Mouse (Mus musculus) forebrain, embryonic 12.5 days (tissue): ENCODE data around the gene D230025D16Rik. TPM values are rescaled to one million over a fixed set of nuclear protein-coding genes. Genes with fewer than 3 reads are reported as not detected.

ENCODE experiments used
- ATAC-seq: fragments of 200-750 bp; cut with Nextera tagmentation; 2 replicates; pipeline ENCODE4 v1.8.0; 2017; ENCODE audit warnings: moderate TSS enrichment; ENCODE audit not compliant: low FRiP score
- H3K27ac ChIP-seq: fragments of 300-500 bp; sonication (generic); 2 replicates; pipeline ENCODE4 v1.5.1; 2016; ENCODE audit warnings: mild to moderate bottlenecking
- H3K27me3 ChIP-seq: fragments of 300-500 bp; sonication (generic); 2 replicates; pipeline ENCODE4 v1.6.1; 2016; ENCODE audit warnings: mild to moderate bottlenecking
- H3K36me3 ChIP-seq: fragments of 300-500 bp; sonication (generic); replicated peaks from 2 replicates; pipeline ENCODE4 v1.6.1; 2016; ENCODE audit warnings: mild to moderate bottlenecking
- H3K4me1 ChIP-seq: fragments of 300-500 bp; sonication (generic); 2 replicates; pipeline ENCODE4 v1.6.1; 2016
- H3K4me2 ChIP-seq: fragments of 300-500 bp; sonication (generic); 2 replicates; pipeline ENCODE4 v1.6.1; 2016; ENCODE audit warnings: mild to moderate bottlenecking, moderate library complexity
- H3K4me3 ChIP-seq: fragments of 300-500 bp; sonication (generic); replicated peaks from 2 replicates; pipeline ENCODE4 v1.5.1; 2016; ENCODE audit warnings: mild to moderate bottlenecking
- H3K9ac ChIP-seq: fragments of 300-500 bp; sonication (generic); 2 replicates; pipeline ENCODE4 v1.6.1; 2016; ENCODE audit warnings: mild to moderate bottlenecking
- H3K9me3 ChIP-seq: fragments of 300-500 bp; sonication (generic); 2 replicates; pipeline ENCODE4 v1.6.1; 2016
- WGBS: fragments of 180-500 bp; shearing (Covaris S2); methylation state at CpG from one replicate; pipeline ENCODE4 v1.1.7; 2016; 5-methylcytosine and 5-hydroxymethylcytosine counted together
- polyA plus RNA-seq: library from polyadenylated mRNA; unstranded; fragments of >200 nt; fragmentation: Nextera tagmentation; extraction: Ambion mirVana; gene quantifications from 2 replicates; pipeline ENCODE4 v1.2.1, GENCODE M21; 2016

D230025D16Rik gene
- polyA plus RNA-seq, 1 experiment from 2014 or later = 26.5 TPM

- H3K27me3 ChIP-seq = peaks cover 97% of the 10 kb centered on the region
- no peak overlapping the region for H3K27ac ChIP-seq
- ATAC-seq = peak; percentile 71
- 2% methylated on average over 30 of the region's 30 CpGs for WGBS
- H3K9me3 ChIP-seq = no peaks in the 10 kb centered on the region
- H3K4me3 ChIP-seq = peak overlapping the region; percentile 42
- H3K36me3 ChIP-seq = peaks cover 10% of the 10 kb centered on the region; the same call in 1 of the 2 replicates
- peak overlapping the region; percentile 68 for H3K4me2 ChIP-seq
- peaks cover 29% of the 10 kb centered on the region for H3K4me1 ChIP-seq
- H3K9ac ChIP-seq = peak overlapping the region; percentile 62
Observed at GRCm38 (mm10) chr8:105276292-105277120, 51.6 kb downstream of the D230025D16Rik start.

DNA sequence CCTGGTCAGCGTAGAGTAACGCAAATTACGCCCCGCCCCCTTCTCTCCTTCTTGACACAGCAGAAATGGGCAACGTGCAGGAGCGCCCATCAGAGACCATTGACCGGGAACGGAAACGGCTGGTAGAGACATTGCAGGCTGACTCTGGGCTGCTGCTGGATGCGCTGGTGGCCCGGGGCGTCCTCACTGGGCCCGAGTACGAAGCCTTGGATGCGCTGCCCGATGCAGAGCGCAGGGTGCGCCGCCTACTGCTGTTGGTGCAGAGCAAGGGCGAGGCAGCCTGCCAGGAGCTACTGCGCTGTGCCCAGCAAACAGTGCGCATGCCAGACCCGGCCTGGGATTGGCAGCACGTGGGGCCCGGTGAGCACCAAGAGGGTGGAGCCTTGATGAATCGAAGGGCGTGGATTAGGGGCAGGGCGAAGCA lies 54.0 kb downstream of the D230025D16Rik start:
- peaks cover 84% of the 10 kb centered on the region for H3K27me3 ChIP-seq
- H3K4me2 ChIP-seq = peak overlapping the region; percentile 50
- H3K4me1 ChIP-seq = peaks cover 29% of the 10 kb centered on the region
- H3K36me3 ChIP-seq = peaks cover 30% of the 10 kb centered on the region
- 2% methylated on average over 28 of the region's 28 CpGs for WGBS
- H3K9ac ChIP-seq = peak overlapping the region; percentile 34
- H3K27ac ChIP-seq = no peak overlapping the region
- H3K9me3 ChIP-seq = no peaks in the 10 kb centered on the region
- H3K4me3 ChIP-seq = peak overlapping the region; percentile 24
- peak; percentile 53 for ATAC-seq

GRCm38 (mm10) chr8:105280567-105280966 lies 55.6 kb downstream of the D230025D16Rik start:
- ATAC-seq = no peak
- H3K4me3 ChIP-seq = no peak overlapping the region
- H3K4me1 ChIP-seq = peaks cover 28% of the 10 kb centered on the region
- peaks cover 68% of the 10 kb centered on the region for H3K27me3 ChIP-seq
- H3K9me3 ChIP-seq = no peaks in the 10 kb centered on the region
- WGBS = 61% methylated on average over 3 of the region's 3 CpGs
- no peak overlapping the region for H3K9ac ChIP-seq
- H3K4me2 ChIP-seq = no peak overlapping the region
- H3K36me3 ChIP-seq = peaks cover 42% of the 10 kb centered on the region
- H3K27ac ChIP-seq = no peak overlapping the region

- ATAC-seq = no peak
- 90% methylated on average over 12 of the region's 12 CpGs for WGBS
- Histone ChIP-seq H3K36me3 (peaks cover 44% of the 10 kb centered on the region), H3K9ac (no peak overlapping the region), H3K27me3 (peaks cover 55% of the 10 kb centered on the region), H3K27ac (no peak overlapping the region), H3K9me3 (no peaks in the 10 kb centered on the region), H3K4me3 (no peak overlapping the region), H3K4me2 (no peak overlapping the region), H3K4me1 (peaks cover 27% of the 10 kb centered on the region)
Observed at GRCm38 (mm10) chr8:105281821-105282220, 56.9 kb downstream of the D230025D16Rik start.

DNA sequence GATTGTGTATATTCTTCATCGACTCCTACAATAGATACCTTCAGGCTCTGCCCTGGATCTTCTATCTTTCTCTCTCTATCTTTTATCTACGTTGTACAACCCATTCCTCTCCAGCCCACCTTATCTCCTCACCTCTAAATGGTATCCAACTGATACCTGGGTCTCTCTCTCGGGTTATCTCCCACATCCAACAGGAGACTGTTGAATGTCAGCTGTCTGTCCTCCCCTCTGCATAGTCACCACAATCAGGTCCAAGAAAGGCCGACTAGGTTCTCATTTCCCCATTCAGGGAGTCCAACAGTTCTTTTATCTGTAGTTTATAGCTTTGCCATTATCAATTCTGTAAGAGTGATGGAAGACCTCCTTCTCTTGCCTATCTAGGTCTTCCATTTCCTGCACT lies 57.3 kb downstream of the D230025D16Rik start:
- 91% methylated on average over 4 of the region's 4 CpGs for WGBS
- H3K4me3 ChIP-seq = no peak overlapping the region
- no peak overlapping the region for H3K9ac ChIP-seq
- peaks cover 44% of the 10 kb centered on the region for H3K36me3 ChIP-seq
- H3K4me2 ChIP-seq = no peak overlapping the region
- peaks cover 28% of the 10 kb centered on the region for H3K4me1 ChIP-seq
- no peak overlapping the region for H3K27ac ChIP-seq
- peaks cover 51% of the 10 kb centered on the region for H3K27me3 ChIP-seq
- H3K9me3 ChIP-seq = no peaks in the 10 kb centered on the region
- ATAC-seq = no peak

GRCm38 (mm10) chr8:105283074-105283473 lies 58.1 kb downstream of the D230025D16Rik start:
- H3K9ac ChIP-seq = no peak overlapping the region
- WGBS = 26% methylated on average over 23 of the region's 23 CpGs
- H3K36me3 ChIP-seq = peaks cover 44% of the 10 kb centered on the region

DNA sequence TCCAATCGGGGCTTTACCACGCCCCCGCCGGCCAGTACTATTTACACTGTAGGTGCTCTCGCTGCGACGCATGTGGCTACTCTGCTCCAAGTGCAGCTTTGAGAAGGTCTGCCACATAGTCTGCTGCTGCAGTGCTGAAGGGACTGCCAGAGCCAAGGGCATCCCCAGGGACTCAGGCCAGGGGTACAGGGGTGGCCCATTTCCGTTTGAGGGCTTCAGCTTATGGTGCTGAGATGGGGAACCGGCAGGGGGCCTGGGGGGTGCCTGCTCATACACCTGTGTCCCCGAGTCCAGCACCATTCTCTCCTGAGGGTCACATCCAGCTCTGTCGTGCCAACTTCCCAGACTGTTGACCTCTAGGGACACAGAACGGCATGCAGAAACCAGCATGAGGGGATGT lies 60.6 kb downstream of the D230025D16Rik start:
- Histone ChIP-seq H3K4me2 (no peak overlapping the region; the same call in 1 of the 2 replicates), H3K27ac (no peak overlapping the region), H3K27me3 (peaks cover 27% of the 10 kb centered on the region), H3K4me3 (no peak overlapping the region), H3K36me3 (peaks cover 39% of the 10 kb centered on the region), H3K9ac (no peak overlapping the region), H3K9me3 (no peaks in the 10 kb centered on the region), H3K4me1 (peaks cover 45% of the 10 kb centered on the region)
- 50% methylated on average over 12 of the region's 12 CpGs for WGBS
- no peak for ATAC-seq

More at GRCm38 (mm10) chr8:105283074-105283473, 58.1 kb downstream of the D230025D16Rik start:
- Histone ChIP-seq H3K9me3 (no peaks in the 10 kb centered on the region), H3K4me3 (no peak overlapping the region), H3K4me2 (no peak overlapping the region), H3K4me1 (peaks cover 36% of the 10 kb centered on the region), H3K27ac (no peak overlapping the region), H3K27me3 (peaks cover 43% of the 10 kb centered on the region)
- ATAC-seq = peak; percentile 10; the same call in 1 of the 2 replicates

DNA sequence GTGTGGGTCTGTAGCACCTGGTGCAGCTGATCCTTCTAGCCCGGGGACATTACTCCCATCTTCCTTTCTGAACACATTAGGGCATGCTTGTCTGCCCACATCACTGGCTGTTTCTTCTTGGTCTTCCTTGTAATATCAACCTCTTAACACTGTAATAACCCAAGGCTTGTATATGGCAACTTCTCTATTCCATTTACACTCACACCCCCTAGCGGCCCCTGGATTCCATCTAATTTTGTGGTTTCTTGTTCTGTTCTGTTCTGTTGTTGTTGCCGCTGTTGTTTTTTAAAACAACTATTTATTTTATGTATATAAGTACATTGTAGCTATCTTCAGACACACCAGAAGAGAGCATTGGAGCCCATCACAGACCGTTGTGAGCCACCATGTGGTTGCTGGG lies 62.0 kb downstream of the D230025D16Rik start:
- H3K36me3 ChIP-seq = peaks cover 30% of the 10 kb centered on the region
- H3K4me1 ChIP-seq = peaks cover 49% of the 10 kb centered on the region
- 0 out of 2 replicates have a peak overlapping the region, but pooled peaks have one; percentile 11 for H3K4me2 ChIP-seq
- H3K27me3 ChIP-seq = peaks cover 25% of the 10 kb centered on the region
- H3K9ac ChIP-seq = no peak overlapping the region
- H3K27ac ChIP-seq = no peak overlapping the region
- H3K4me3 ChIP-seq = no peak overlapping the region
- WGBS = 86% methylated on average over 4 of the region's 4 CpGs
- ATAC-seq = no peak
- H3K9me3 ChIP-seq = no peaks in the 10 kb centered on the region

DNA sequence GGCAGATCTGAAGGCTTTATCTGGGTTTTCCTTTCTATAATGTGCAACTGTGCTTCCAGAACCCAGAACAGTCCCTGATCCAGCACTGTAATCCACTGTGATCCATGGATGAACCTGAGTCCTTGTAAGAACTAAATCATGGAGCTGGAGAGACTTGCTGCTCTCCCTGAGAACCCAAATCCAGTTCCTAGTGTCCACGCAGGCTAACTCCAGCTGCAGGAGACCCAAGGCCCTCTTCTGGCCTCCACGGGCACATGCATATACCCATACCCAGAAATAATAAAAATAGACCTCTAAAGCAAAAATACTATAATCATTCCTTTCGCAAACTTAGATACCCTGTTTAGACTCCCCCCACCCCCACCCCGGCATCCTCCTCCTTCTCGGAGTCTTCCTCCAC lies 63.3 kb downstream of the D230025D16Rik start:
- Histone ChIP-seq H3K27me3 (peaks cover 30% of the 10 kb centered on the region), H3K4me1 (peaks cover 49% of the 10 kb centered on the region)

DNA sequence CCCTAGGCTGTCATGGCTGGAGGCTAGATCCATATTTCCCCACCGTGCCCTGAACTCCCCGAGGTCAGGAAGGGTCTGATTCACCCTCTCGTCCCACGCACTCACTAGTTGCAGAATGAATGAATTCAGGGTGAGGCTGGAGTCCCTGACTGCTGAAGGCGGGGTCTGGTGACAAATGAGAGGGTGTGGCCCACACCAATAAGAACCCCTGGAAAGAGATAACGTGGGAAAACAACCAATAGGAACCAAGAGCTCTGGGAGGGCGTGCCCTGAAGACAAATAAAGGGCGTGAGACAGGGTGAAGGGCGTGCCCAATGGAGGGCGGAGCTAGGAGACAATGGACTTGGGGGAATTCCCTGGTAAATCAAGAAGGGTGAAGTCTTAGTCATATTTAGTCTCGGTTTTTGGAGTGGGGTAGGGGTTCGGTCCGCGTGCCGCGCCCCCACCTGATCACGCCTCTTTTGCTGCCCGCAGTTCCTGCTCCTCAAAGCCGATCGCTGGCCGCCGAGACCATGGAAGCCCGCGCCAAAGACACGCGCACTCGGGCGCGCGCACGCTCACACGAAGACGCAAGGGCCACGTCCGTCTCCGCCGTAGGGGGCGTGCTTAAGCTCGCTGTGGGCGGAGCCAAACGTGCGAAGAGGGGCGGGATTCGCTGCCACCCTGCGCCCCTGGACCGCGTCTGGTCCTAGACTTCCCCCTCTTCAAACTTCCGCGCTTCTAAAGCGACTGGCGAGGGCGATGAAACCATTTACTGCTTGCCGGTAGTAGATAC lies 64.2 kb downstream of the D230025D16Rik start:
- Histone ChIP-seq H3K4me3 (peak overlapping the region; percentile 54), H3K4me2 (peak overlapping the region; percentile 80), H3K27ac (peak overlapping the region; percentile 90), H3K27me3 (peaks cover 31% of the 10 kb centered on the region), H3K4me1 (peaks cover 49% of the 10 kb centered on the region), H3K9ac (peak overlapping the region; percentile 61), H3K36me3 (peaks cover 14% of the 10 kb centered on the region), H3K9me3 (no peaks in the 10 kb centered on the region)
- WGBS = under 1% methylated on average over 53 of the region's 53 CpGs
- ATAC-seq = peak; percentile 95

More for the DNA sequence above, 63.3 kb downstream of the D230025D16Rik start:
- ATAC-seq = no peak
- peak overlapping the region; percentile 54 for H3K4me3 ChIP-seq
- WGBS = 87% methylated on average over 5 of the region's 5 CpGs
- H3K36me3 ChIP-seq = peaks cover 17% of the 10 kb centered on the region
- H3K9me3 ChIP-seq = no peaks in the 10 kb centered on the region
- peak overlapping the region; percentile 80 for H3K4me2 ChIP-seq
- peak overlapping the region; percentile 61 for H3K9ac ChIP-seq
- H3K27ac ChIP-seq = no peak overlapping the region

GRCm38 (mm10) chr8:105289805-105290460 lies 65.0 kb downstream of the D230025D16Rik start, which contains the start of gene 4931428F04Rik:
4931428F04Rik (minus strand) TSS chr8:105289864.
- ATAC-seq = peak; percentile 28
- H3K4me1 ChIP-seq = peaks cover 49% of the 10 kb centered on the region
- 2% methylated on average over 43 of the region's 43 CpGs for WGBS
- H3K27ac ChIP-seq = peak within 1 kb of the TSS; percentile 90
- H3K9me3 ChIP-seq = no peaks in the 10 kb centered on the region
- peaks cover 31% of the 10 kb centered on the region for H3K27me3 ChIP-seq
- peaks cover 8% of the 10 kb centered on the region for H3K36me3 ChIP-seq
- peak within 1 kb of the TSS; percentile 61 for H3K9ac ChIP-seq
- H3K4me2 ChIP-seq = peak within 1 kb of the TSS; percentile 80
- peak within 1 kb of the TSS; percentile 54 for H3K4me3 ChIP-seq
